Mouse (Mus musculus) activated CD4-positive, CD25-positive, alpha-beta regulatory T cell, adult 4 months (primary cell): ENCODE data around the gene Tnni1. TPM values are rescaled to one million over a fixed set of nuclear protein-coding genes. Genes with fewer than 3 reads are reported as not detected.

Experiments
- ATAC-seq: one replicate; pipeline ENCODE4 v1.8.0; 2017
- polyA plus RNA-seq, 2 experiments: library from polyadenylated mRNA; unstranded; fragments of 100-300 nt; shearing (Covaris generic); gene quantifications; one replicate each; pipeline ENCODE4 v1.2.1; 2017

The Tnni1 gene
- not detected for polyA plus RNA-seq

- ATAC-seq = no peak
Measured at GRCm38 (mm10) chr1:135778780-135779535, at the start of gene Tnni1. TSS of gene Tnni1 (plus strand) at chr1:135779434.

GRCm38 (mm10) chr1:135729821-135730220 lies 49.4 kb upstream of the Tnni1 start:
- ATAC-seq = no peak

- ATAC-seq = peak; percentile 16
Measured at GRCm38 (mm10) chr1:135730296-135730695, 48.9 kb upstream of the Tnni1 start.

GRCm38 (mm10) chr1:135731393-135731792 lies 47.8 kb upstream of the Tnni1 start:
- no peak for ATAC-seq

- ATAC-seq = no peak
Measured at GRCm38 (mm10) chr1:135731897-135732684, 47.1 kb upstream of the Tnni1 start.

GRCm38 (mm10) chr1:135734225-135734937 lies 44.9 kb upstream of the Tnni1 start:
- no peak for ATAC-seq

GRCm38 (mm10) chr1:135735460-135735859 lies 43.8 kb upstream of the Tnni1 start:
- ATAC-seq = no peak

GRCm38 (mm10) chr1:135744987-135745386 lies 34.2 kb upstream of the Tnni1 start:
- ATAC-seq = no peak

- ATAC-seq = no peak
Measured at GRCm38 (mm10) chr1:135746248-135746647, 33.0 kb upstream of the Tnni1 start.

GRCm38 (mm10) chr1:135752737-135753348 lies 26.4 kb upstream of the Tnni1 start:
- peak; percentile 100 for ATAC-seq

GRCm38 (mm10) chr1:135755287-135755686 lies 23.9 kb upstream of the Tnni1 start:
- no peak for ATAC-seq

GRCm38 (mm10) chr1:135755913-135756312 lies 23.3 kb upstream of the Tnni1 start:
- no peak for ATAC-seq

- no peak for ATAC-seq
Measured at GRCm38 (mm10) chr1:135757287-135757686, 21.9 kb upstream of the Tnni1 start.

GRCm38 (mm10) chr1:135759685-135760084 lies 19.5 kb upstream of the Tnni1 start:
- no peak for ATAC-seq

- ATAC-seq = no peak
Measured at GRCm38 (mm10) chr1:135760216-135760615, 19.0 kb upstream of the Tnni1 start.

- no peak for ATAC-seq
Measured at GRCm38 (mm10) chr1:135761728-135762127, 17.5 kb upstream of the Tnni1 start.

GRCm38 (mm10) chr1:135763503-135764205 lies 15.6 kb upstream of the Tnni1 start:
- no peak for ATAC-seq

- ATAC-seq = no peak
Measured at GRCm38 (mm10) chr1:135764206-135764528, 15.1 kb upstream of the Tnni1 start.

- ATAC-seq = peak; percentile 82
Measured at GRCm38 (mm10) chr1:135765645-135766591, 13.3 kb upstream of the Tnni1 start, which contains the start of gene Phlda3. TSS of gene Phlda3 (plus strand) at chr1:135766119.

- no peak for ATAC-seq
Measured at GRCm38 (mm10) chr1:135766592-135767306, 12.5 kb upstream of the Tnni1 start.
